Mouse (Mus musculus): ENCODE results near the gene Lpin2. TPM values are rescaled to one million over a fixed set of nuclear protein-coding genes. Genes with fewer than 3 reads are reported as not detected.

The Lpin2 gene
- polyA plus RNA-seq, 1 experiment from 2014 or later: 15.1 TPM

GRCm38 (mm10) chr17:71182871-71183656, 704 bp downstream of the Lpin2 start:
- Histone ChIP-seq H3K27ac (ENCODE audit: low read length) (peak overlapping the region; percentile 78), H3K9ac (ENCODE audit: low read length) (peak overlapping the region; percentile 85), H3K9me3 (replicated peaks; ENCODE audit: control insufficient read depth, low read length) (no peaks in the 10 kb centered on the region), H3K4me3 (ENCODE audit: low read length) (peak overlapping the region; percentile 85), H3K36me3 (ENCODE audit: control insufficient read depth, insufficient read depth) (no peaks in the 10 kb centered on the region), H3K27me3 (ENCODE audit: control insufficient read depth, insufficient read depth, low read length) (no peaks in the 10 kb centered on the region), H3K4me2 (ENCODE audit: low read depth, low read length) (peak overlapping the region; percentile 81), H3K4me1 (ENCODE audit: control insufficient read depth, insufficient read depth, low read length) (peaks cover 17% of the 10 kb centered on the region)
- ATAC-seq (replicated peaks; ENCODE audit: extremely low read depth, insufficient read depth, low FRiP score): peak; percentile 96
- whole genome bisulfite sequencing: under 1% methylated on average over 70 of the region's 71 CpGs

GRCm38 (mm10) chr17:71183657-71184261, 1.4 kb downstream of the Lpin2 start:
- H3K36me3 ChIP-seq (ENCODE audit: control insufficient read depth, insufficient read depth): no peaks in the 10 kb centered on the region
- no peaks in the 10 kb centered on the region for H3K9me3 ChIP-seq (replicated peaks; ENCODE audit: control insufficient read depth, low read length)
- ATAC-seq (replicated peaks; ENCODE audit: extremely low read depth, insufficient read depth, low FRiP score): no peak; the same call in none of the 2 replicates
- peak overlapping the region; percentile 85 for H3K4me3 ChIP-seq (ENCODE audit: low read length)
- no peaks in the 10 kb centered on the region for H3K27me3 ChIP-seq (ENCODE audit: control insufficient read depth, insufficient read depth, low read length)
- WGBS: under 1% methylated on average over 78 of the region's 79 CpGs
- peak overlapping the region; percentile 81 for H3K4me2 ChIP-seq (ENCODE audit: low read depth, low read length)
- peak overlapping the region; percentile 78 for H3K27ac ChIP-seq (ENCODE audit: low read length)
- H3K9ac ChIP-seq (ENCODE audit: low read length): peak overlapping the region; percentile 85
- peaks cover 15% of the 10 kb centered on the region for H3K4me1 ChIP-seq (ENCODE audit: control insufficient read depth, insufficient read depth, low read length)

- H3K4me2 ChIP-seq (ENCODE audit: low read depth, low read length): peak overlapping the region; percentile 81
- peak overlapping the region; percentile 38; the same call in 1 of the 2 replicates for H3K27ac ChIP-seq (ENCODE audit: low read length)
- H3K27me3 ChIP-seq (ENCODE audit: control insufficient read depth, insufficient read depth, low read length): no peaks in the 10 kb centered on the region
- H3K9me3 ChIP-seq (replicated peaks; ENCODE audit: control insufficient read depth, low read length): no peaks in the 10 kb centered on the region
- peak overlapping the region; percentile 85 for H3K4me3 ChIP-seq (ENCODE audit: low read length)
- ATAC-seq (replicated peaks; ENCODE audit: extremely low read depth, insufficient read depth, low FRiP score): no peak
- H3K36me3 ChIP-seq (ENCODE audit: control insufficient read depth, insufficient read depth): no peaks in the 10 kb centered on the region
- WGBS: 7% methylated on average over 22 of the region's 22 CpGs
- peak overlapping the region; percentile 85 for H3K9ac ChIP-seq (ENCODE audit: low read length)
- H3K4me1 ChIP-seq (ENCODE audit: control insufficient read depth, insufficient read depth, low read length): peaks cover 15% of the 10 kb centered on the region
These were observed 2.2 kb downstream of the Lpin2 start for GRCm38 (mm10) chr17:71184356-71185111.

- Histone ChIP-seq H3K4me2 (ENCODE audit: low read depth, low read length) (peak overlapping the region; percentile 81; the same call in 1 of the 2 replicates), H3K36me3 (ENCODE audit: control insufficient read depth, insufficient read depth) (no peaks in the 10 kb centered on the region), H3K27ac (ENCODE audit: low read length) (no peak overlapping the region), H3K27me3 (ENCODE audit: control insufficient read depth, insufficient read depth, low read length) (no peaks in the 10 kb centered on the region), H3K9ac (ENCODE audit: low read length) (no peak overlapping the region), H3K4me3 (ENCODE audit: low read length) (peak overlapping the region; percentile 85; the same call in 1 of the 2 replicates), H3K4me1 (ENCODE audit: control insufficient read depth, insufficient read depth, low read length) (peaks cover 15% of the 10 kb centered on the region), H3K9me3 (replicated peaks; ENCODE audit: control insufficient read depth, low read length) (no peaks in the 10 kb centered on the region)
- 60% methylated on average over 1 of the region's 1 CpGs for WGBS
- ATAC-seq (replicated peaks; ENCODE audit: extremely low read depth, insufficient read depth, low FRiP score): no peak
These were observed 3.0 kb downstream of the Lpin2 start for GRCm38 (mm10) chr17:71185368-71185767.

GRCm38 (mm10) chr17:71190589-71190988, 8.2 kb downstream of the Lpin2 start:
- Histone ChIP-seq H3K27ac (ENCODE audit: low read length) (no peak overlapping the region), H3K9ac (ENCODE audit: low read length) (no peak overlapping the region), H3K4me3 (ENCODE audit: low read length) (no peak overlapping the region), H3K9me3 (replicated peaks; ENCODE audit: control insufficient read depth, low read length) (no peaks in the 10 kb centered on the region), H3K4me1 (ENCODE audit: control insufficient read depth, insufficient read depth, low read length) (peaks cover 9% of the 10 kb centered on the region), H3K36me3 (ENCODE audit: control insufficient read depth, insufficient read depth) (no peaks in the 10 kb centered on the region), H3K27me3 (ENCODE audit: control insufficient read depth, insufficient read depth, low read length) (no peaks in the 10 kb centered on the region), H3K4me2 (ENCODE audit: low read depth, low read length) (no peak overlapping the region)
- ATAC-seq (replicated peaks; ENCODE audit: extremely low read depth, insufficient read depth, low FRiP score): no peak
- 74% methylated on average over 7 of the region's 7 CpGs for WGBS

GRCm38 (mm10) chr17:71191063-71191462, 8.7 kb downstream of the Lpin2 start:
- H3K27me3 ChIP-seq (ENCODE audit: control insufficient read depth, insufficient read depth, low read length): no peaks in the 10 kb centered on the region
- no peak overlapping the region for H3K4me2 ChIP-seq (ENCODE audit: low read depth, low read length)
- no peak overlapping the region for H3K4me3 ChIP-seq (ENCODE audit: low read length)
- no peak for ATAC-seq (replicated peaks; ENCODE audit: extremely low read depth, insufficient read depth, low FRiP score)
- no peak overlapping the region for H3K27ac ChIP-seq (ENCODE audit: low read length)
- H3K9ac ChIP-seq (ENCODE audit: low read length): no peak overlapping the region
- no peaks in the 10 kb centered on the region for H3K36me3 ChIP-seq (ENCODE audit: control insufficient read depth, insufficient read depth)
- peaks cover 13% of the 10 kb centered on the region for H3K4me1 ChIP-seq (ENCODE audit: control insufficient read depth, insufficient read depth, low read length)
- 99% methylated on average over 2 of the region's 2 CpGs for WGBS
- H3K9me3 ChIP-seq (replicated peaks; ENCODE audit: control insufficient read depth, low read length): no peaks in the 10 kb centered on the region

- Histone ChIP-seq H3K4me2 (ENCODE audit: low read depth, low read length) (no peak overlapping the region), H3K9me3 (replicated peaks; ENCODE audit: control insufficient read depth, low read length) (no peaks in the 10 kb centered on the region), H3K9ac (ENCODE audit: low read length) (no peak overlapping the region), H3K36me3 (ENCODE audit: control insufficient read depth, insufficient read depth) (no peaks in the 10 kb centered on the region), H3K4me1 (ENCODE audit: control insufficient read depth, insufficient read depth, low read length) (peaks cover 13% of the 10 kb centered on the region), H3K27me3 (ENCODE audit: control insufficient read depth, insufficient read depth, low read length) (no peaks in the 10 kb centered on the region), H3K27ac (ENCODE audit: low read length) (no peak overlapping the region), H3K4me3 (ENCODE audit: low read length) (no peak overlapping the region)
- no peak for ATAC-seq (replicated peaks; ENCODE audit: extremely low read depth, insufficient read depth, low FRiP score)
- 76% methylated on average over 8 of the region's 8 CpGs for WGBS
These were observed 9.5 kb downstream of the Lpin2 start for GRCm38 (mm10) chr17:71191651-71192419.

GRCm38 (mm10) chr17:71193019-71193418, 10.7 kb downstream of the Lpin2 start:
- ATAC-seq (replicated peaks; ENCODE audit: extremely low read depth, insufficient read depth, low FRiP score): no peak
- Histone ChIP-seq H3K9ac (ENCODE audit: low read length) (no peak overlapping the region), H3K27me3 (ENCODE audit: control insufficient read depth, insufficient read depth, low read length) (no peaks in the 10 kb centered on the region), H3K4me3 (ENCODE audit: low read length) (no peak overlapping the region), H3K9me3 (replicated peaks; ENCODE audit: control insufficient read depth, low read length) (no peaks in the 10 kb centered on the region), H3K4me1 (ENCODE audit: control insufficient read depth, insufficient read depth, low read length) (peaks cover 13% of the 10 kb centered on the region), H3K36me3 (ENCODE audit: control insufficient read depth, insufficient read depth) (no peaks in the 10 kb centered on the region), H3K4me2 (ENCODE audit: low read depth, low read length) (no peak overlapping the region), H3K27ac (ENCODE audit: low read length) (no peak overlapping the region)
- WGBS: 94% methylated on average over 1 of the region's 1 CpGs

Data from heart, embryonic 16.5 days (tissue).